Mouse (Mus musculus) c-Kit-positive CD71-positive TER-119-negative erythroid progenitor cells, embryonic 14.5 days (primary cell): ENCODE results near the gene Ets2.

Source experiments
- DNase-seq: peaks from one replicate; pipeline ENCODE4 v3.0.0-alpha.2; 2013; ENCODE audit warnings: low read depth

The Ets2 gene

GRCm38 (mm10) chr16:95769996-95770334 is 68.1 kb downstream of the Ets2 start:
- DNase-seq: no peak

- DNase-seq: no peak
These were observed 68.5 kb downstream of the Ets2 start for GRCm38 (mm10) chr16:95770402-95770801.
